Mouse (Mus musculus) right cerebral cortex, adult 2 months (tissue): Measurements from ENCODE around the gene Cxcl9.

Source experiments
- DNase-seq, 2 experiments: peaks; one replicate each; pipeline ENCODE4 v3.0.0; 2021 to 2022; ENCODE audit warnings: low spot score in 2 of 2

Cxcl9 gene

DNA sequence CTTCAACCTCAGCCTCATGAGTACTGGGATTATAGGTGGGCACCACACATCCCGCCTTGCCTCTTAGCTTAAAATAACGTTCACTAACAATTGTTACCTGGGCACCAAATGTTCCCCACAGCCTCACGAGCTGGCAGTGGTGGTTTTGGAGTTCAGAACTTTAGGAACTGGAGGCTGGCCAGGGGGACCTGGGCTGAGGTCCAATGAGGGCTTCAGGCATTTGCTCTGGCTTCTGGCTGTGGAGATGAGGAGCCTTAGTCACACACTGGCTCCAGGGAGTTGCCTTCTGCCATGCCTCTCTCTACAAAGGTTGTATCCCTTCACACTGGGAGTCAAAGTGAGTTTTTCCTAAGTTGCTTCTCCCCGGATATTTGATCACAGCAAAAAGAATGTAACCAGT lies 45.3 kb downstream of the Cxcl9 start:
- no peak for DNase-seq

DNA sequence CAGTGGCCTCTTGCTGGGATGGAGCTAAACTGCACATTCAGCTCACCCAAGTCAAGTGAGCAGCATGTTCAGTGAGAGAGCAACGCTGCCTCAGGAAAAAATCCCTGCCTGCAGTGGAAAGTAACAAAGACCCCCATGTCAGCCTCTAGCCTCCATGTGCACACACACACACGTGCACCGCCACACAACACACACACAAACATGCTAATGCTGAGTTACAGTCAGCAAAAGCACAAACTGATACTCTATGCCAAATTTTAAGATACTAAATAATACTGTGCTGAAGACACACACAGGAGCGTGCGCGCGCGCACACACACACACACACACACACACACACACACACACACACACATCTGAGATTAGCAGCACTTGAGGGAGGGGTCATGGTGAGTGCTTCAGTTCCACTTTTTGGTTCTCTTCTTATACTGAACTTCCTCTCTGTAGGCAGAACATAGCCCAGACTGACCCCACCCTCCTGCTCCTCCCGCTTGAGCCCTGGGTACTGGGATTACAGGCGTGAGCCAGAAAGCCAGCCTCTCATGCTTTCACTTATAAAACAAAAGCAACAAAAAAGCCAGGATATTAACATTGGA lies 48.8 kb downstream of the Cxcl9 start:
- no peak for DNase-seq

DNA sequence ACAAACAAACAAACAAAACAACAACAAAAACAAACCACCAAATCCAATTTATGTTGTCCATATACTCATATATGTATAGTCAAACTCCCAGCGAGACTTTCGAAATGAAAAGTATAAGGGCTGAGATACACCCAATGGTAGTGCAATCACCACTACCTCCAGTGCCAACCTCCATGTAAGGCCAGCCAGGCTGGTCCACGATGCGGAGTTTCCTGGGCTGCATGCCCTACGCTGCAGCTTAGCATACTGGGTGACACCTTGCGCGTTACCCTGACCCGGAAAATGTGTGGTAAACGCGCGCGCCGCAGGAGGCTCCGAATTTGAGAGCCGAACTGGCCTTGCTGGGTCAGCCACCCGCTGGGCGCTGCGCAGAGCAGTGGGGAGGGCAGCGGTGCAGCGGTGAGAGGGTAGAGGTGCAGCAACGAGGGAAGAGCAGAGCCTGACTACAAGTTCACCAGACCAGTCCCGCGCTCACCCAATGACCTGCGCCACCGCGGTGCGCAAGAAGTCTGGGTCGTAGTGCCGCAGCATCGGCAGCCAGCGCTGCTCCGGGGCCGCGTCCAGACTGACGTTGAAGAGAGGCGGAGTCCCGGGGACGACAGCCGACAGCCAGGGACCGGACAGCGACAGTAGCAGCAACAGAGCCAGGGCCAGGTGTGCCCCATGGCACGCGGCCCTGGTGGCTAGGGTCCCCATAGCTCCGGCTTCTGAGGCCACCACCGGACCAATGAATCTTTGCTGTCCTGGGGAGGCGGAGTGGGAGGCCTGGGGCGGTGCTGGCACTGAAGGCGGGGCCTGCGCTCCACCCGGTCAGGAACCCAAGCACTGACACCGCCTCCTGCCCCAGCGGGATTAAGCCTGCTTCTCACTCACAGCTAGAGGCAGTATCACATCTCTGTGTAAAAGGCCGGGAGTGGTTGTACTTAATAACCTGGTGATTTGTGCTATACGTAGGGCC lies 50.2 kb downstream of the Cxcl9 start, which contains the start of gene Naaa:
Naaa (minus strand) TSS at position 734 of the 958 bp plus-strand sequence.
- peak; percentile 78 to 85 for DNase-seq
